Mouse (Mus musculus): ENCODE results near the gene Tcap.

DNA sequence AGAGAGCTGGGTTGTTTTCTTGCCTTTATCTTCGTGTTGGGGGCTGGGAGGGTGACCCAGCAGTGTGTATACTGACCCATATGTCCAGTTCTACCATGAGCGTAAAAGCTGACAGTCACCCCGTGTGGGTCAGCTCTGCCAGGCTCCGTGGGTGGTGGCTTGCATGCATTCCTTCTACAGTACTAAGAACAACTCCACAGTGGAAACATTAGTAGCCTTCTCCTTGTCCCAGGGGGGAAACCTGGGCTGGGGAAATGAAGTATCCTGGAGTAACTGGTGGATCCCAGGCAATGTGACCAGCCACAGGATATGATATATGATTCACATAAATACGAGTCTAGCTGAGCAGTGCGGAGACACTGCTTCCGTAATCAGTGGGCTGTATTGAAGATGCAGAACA, 30.1 kb downstream of the Tcap start:
- TF ChIP-seq GATA1 (IDR thresholded peaks at IDR 0.05; ENCODE audit: borderline replicate concordance, low read length) (no peak), FLI1 (IDR thresholded peaks at IDR 0.05; ENCODE audit: low read length) (no peak)

Data from megakaryocyte, embryonic 14.5 days (primary cell).